Mouse (Mus musculus): Measurements from ENCODE around the gene Fhit. TPM values are rescaled to one million over a fixed set of nuclear protein-coding genes. Genes with fewer than 3 reads are reported as not detected.

Gene Fhit
- polyA plus RNA-seq, 1 experiment from 2014 or later, result 1.7 TPM

DNA sequence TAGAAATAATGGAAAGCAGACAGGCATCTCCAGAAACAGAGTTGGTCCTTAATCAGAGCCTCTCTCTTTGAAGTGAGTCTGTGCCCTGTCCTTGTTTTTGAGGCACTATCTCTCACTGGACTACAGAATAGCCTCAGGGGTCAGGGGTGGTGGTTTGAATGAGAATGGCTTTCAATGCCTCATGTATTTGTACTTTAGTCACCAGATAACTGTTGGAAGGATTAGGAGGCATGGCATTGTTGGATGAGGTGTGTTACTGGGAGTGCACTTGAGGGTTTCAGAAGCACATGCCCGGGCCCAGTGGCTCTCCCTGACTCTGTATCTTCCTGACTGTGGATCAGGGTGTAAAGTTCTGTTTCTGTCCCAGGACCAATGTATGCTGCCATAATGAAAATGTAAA is 1463.2 kb downstream of the Fhit start:
- Histone ChIP-seq H3K4me2 (ENCODE audit: low read depth, severe bottlenecking) (no peak overlapping the region), H3K9ac (ENCODE audit: low read length) (no peak overlapping the region), H3K36me3 (ENCODE audit: control insufficient read depth, insufficient read depth, low read length) (no peaks in the 10 kb centered on the region), H3K4me1 (ENCODE audit: control insufficient read depth, insufficient read depth, low read length) (no peaks in the 10 kb centered on the region), H3K9me3 (ENCODE audit: control insufficient read depth, low read length) (no peaks in the 10 kb centered on the region), H3K27me3 (ENCODE audit: control insufficient read depth, insufficient read depth, low read length) (no peaks in the 10 kb centered on the region), H3K4me3 (ENCODE audit: low read depth, low read length) (no peak overlapping the region), H3K27ac (replicated peaks; ENCODE audit: low read depth, low read length) (no peak overlapping the region)
- ATAC-seq (ENCODE audit: insufficient number of reproducible peaks, low FRiP score, low TSS enrichment, low read depth), result no peak
- no peak for DNase-seq (ENCODE audit: low spot score)
- WGBS, result 93% methylated on average over 1 of the region's 1 CpGs

DNA sequence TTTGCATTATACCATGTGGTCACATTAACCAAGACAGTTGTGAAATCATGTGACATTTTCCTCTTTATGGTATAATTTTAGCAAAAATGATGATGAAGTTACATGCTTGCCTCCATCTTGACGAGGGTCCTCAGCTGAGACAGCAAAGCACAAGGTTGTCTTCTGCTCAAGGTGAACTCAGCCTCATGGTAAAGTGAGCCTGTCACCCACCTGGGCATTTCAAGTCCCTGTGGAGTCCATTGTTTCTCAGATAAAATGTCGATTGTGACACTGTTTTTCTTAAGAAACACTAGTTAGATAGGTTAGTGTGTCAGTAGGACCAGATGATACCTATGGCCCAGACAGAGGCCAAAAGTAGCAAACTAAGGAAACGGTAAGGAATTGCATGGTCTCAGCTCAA is 1464.7 kb downstream of the Fhit start:
- Histone ChIP-seq H3K27ac (replicated peaks; ENCODE audit: low read depth, low read length) (no peak overlapping the region), H3K4me3 (ENCODE audit: low read depth, low read length) (no peak overlapping the region), H3K9ac (ENCODE audit: low read length) (no peak overlapping the region), H3K9me3 (ENCODE audit: control insufficient read depth, low read length) (no peaks in the 10 kb centered on the region), H3K27me3 (ENCODE audit: control insufficient read depth, insufficient read depth, low read length) (no peaks in the 10 kb centered on the region), H3K36me3 (ENCODE audit: control insufficient read depth, insufficient read depth, low read length) (no peaks in the 10 kb centered on the region), H3K4me1 (ENCODE audit: control insufficient read depth, insufficient read depth, low read length) (no peaks in the 10 kb centered on the region), H3K4me2 (ENCODE audit: low read depth, severe bottlenecking) (no peak overlapping the region)
- 76% methylated on average over 3 of the region's 3 CpGs for WGBS
- no peak for DNase-seq (ENCODE audit: low spot score)
- ATAC-seq (ENCODE audit: insufficient number of reproducible peaks, low FRiP score, low TSS enrichment, low read depth), result no peak

DNA sequence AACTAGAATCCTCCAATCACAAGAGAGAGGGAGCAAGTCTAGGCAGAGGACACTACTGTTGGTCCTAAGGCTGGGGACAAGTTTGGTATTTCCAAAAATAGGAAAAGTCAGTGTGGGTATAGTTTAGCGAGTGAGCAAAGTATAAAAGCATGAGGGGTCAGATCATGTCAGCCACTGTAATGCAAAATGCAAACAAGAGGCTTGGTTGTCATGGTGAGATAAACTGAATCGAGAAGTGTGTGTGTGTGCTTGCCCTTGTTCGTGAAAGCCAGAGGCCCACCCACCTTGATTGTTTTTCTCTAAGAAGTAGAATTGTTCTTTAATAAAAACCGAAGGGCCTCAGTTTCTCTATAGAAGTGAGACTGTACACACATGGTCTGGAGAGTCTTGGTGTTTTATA is 1465.8 kb downstream of the Fhit start:
- H3K9ac ChIP-seq (ENCODE audit: low read length), result no peak overlapping the region
- 83% methylated on average over 4 of the region's 4 CpGs for WGBS
- H3K36me3 ChIP-seq (ENCODE audit: control insufficient read depth, insufficient read depth, low read length), result no peaks in the 10 kb centered on the region
- no peak for DNase-seq (ENCODE audit: low spot score)
- no peak for ATAC-seq (ENCODE audit: insufficient number of reproducible peaks, low FRiP score, low TSS enrichment, low read depth)
- no peaks in the 10 kb centered on the region for H3K27me3 ChIP-seq (ENCODE audit: control insufficient read depth, insufficient read depth, low read length)
- no peaks in the 10 kb centered on the region for H3K4me1 ChIP-seq (ENCODE audit: control insufficient read depth, insufficient read depth, low read length)
- no peak overlapping the region for H3K4me3 ChIP-seq (ENCODE audit: low read depth, low read length)
- no peak overlapping the region for H3K4me2 ChIP-seq (ENCODE audit: low read depth, severe bottlenecking)
- H3K9me3 ChIP-seq (ENCODE audit: control insufficient read depth, low read length), result no peaks in the 10 kb centered on the region
- H3K27ac ChIP-seq (replicated peaks; ENCODE audit: low read depth, low read length), result no peak overlapping the region

DNA sequence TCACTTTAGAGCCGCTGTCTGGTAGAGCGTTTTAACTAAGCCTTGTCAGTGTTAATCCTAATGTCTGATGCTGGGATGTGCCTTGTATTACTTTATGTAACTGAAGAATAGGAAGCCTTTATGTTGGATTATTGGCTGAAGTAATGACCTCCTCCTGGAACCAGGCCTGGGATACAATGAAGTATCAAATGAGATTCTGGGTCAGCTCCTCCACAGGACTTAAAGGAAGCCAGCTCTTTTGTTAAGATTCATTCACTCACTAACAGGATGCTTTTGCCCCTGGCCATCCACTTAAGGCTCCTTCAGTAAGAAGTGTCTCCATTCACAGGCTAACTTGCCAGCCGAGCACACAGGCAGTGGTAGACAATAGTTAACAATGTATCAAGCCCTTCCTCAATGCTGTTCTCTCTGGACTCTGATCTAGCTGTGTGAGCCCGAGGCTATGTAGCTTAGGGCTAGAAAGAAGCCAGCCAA is 1466.6 kb downstream of the Fhit start:
- no peaks in the 10 kb centered on the region for H3K27me3 ChIP-seq (ENCODE audit: control insufficient read depth, insufficient read depth, low read length)
- ATAC-seq (ENCODE audit: insufficient number of reproducible peaks, low FRiP score, low TSS enrichment, low read depth), result no peak
- no peak overlapping the region for H3K4me2 ChIP-seq (ENCODE audit: low read depth, severe bottlenecking)
- H3K9me3 ChIP-seq (ENCODE audit: control insufficient read depth, low read length), result no peaks in the 10 kb centered on the region
- no peak overlapping the region for H3K9ac ChIP-seq (ENCODE audit: low read length)
- no peaks in the 10 kb centered on the region for H3K36me3 ChIP-seq (ENCODE audit: control insufficient read depth, insufficient read depth, low read length)
- no peak overlapping the region for H3K27ac ChIP-seq (replicated peaks; ENCODE audit: low read depth, low read length)
- no peaks in the 10 kb centered on the region for H3K4me1 ChIP-seq (ENCODE audit: control insufficient read depth, insufficient read depth, low read length)
- DNase-seq (ENCODE audit: low spot score), result no peak
- 88% methylated on average over 4 of the region's 4 CpGs for WGBS
- H3K4me3 ChIP-seq (ENCODE audit: low read depth, low read length), result no peak overlapping the region

DNA sequence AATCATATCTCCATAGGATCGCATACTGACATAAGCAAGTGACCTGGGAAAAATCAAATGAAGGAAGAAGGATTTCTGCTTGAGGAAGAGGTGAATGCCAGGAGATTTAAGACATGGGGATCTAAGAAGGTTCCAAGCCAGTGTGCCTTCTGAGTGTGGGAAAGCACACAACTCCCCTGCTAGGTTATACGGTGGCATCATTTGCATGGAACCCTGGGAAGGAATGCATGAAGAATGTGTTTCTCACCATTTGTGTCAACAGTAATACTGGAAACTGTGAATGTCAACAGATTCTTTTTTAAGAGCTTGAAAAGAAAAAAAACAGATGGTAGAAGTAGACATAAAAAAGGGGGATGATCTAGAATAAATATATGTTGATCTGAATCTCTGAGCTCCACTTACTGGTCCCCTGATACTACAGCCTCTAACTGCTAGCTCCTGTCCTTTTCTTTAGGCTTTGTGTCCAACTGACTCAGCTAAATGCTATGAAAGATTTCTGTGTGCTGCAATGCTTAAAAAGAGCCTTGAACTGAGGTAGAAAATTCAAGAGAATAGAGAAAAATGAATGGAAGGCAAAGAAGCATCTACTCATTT is 1473.1 kb downstream of the Fhit start:
- Histone ChIP-seq H3K36me3 (ENCODE audit: control insufficient read depth, insufficient read depth, low read length) (no peaks in the 10 kb centered on the region), H3K9me3 (ENCODE audit: control insufficient read depth, low read length) (no peaks in the 10 kb centered on the region), H3K27ac (replicated peaks; ENCODE audit: low read depth, low read length) (no peak overlapping the region), H3K4me3 (ENCODE audit: low read depth, low read length) (no peak overlapping the region), H3K27me3 (ENCODE audit: control insufficient read depth, insufficient read depth, low read length) (no peaks in the 10 kb centered on the region), H3K4me1 (ENCODE audit: control insufficient read depth, insufficient read depth, low read length) (no peaks in the 10 kb centered on the region), H3K4me2 (ENCODE audit: low read depth, severe bottlenecking) (no peak overlapping the region), H3K9ac (ENCODE audit: low read length) (no peak overlapping the region)
- 81% methylated on average over 2 of the region's 2 CpGs for WGBS
- DNase-seq (ENCODE audit: low spot score), result no peak
- no peak for ATAC-seq (ENCODE audit: insufficient number of reproducible peaks, low FRiP score, low TSS enrichment, low read depth)

DNA sequence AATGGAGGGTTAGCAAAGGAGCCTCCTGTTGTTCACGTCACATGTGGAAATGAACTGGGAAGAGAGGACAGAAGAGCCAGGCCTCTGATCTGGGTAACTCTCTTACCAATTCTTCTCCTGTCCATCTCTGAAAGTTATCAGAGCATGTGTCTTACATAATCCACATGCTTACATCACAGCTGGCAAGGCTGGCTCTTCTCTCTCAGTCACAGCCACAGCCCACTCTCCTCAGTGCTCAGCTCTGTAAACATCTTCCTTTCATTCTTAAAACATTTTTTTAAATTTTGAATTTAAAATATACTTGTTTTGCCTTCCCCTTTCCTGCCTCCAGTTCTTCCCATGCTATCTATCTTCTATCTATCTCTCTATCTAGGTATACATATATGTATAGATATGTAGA is 1477.5 kb downstream of the Fhit start:
- no peak for DNase-seq (ENCODE audit: low spot score)
- Histone ChIP-seq H3K9me3 (ENCODE audit: control insufficient read depth, low read length) (no peaks in the 10 kb centered on the region), H3K4me3 (ENCODE audit: low read depth, low read length) (no peak overlapping the region), H3K27ac (replicated peaks; ENCODE audit: low read depth, low read length) (no peak overlapping the region), H3K4me1 (ENCODE audit: control insufficient read depth, insufficient read depth, low read length) (no peaks in the 10 kb centered on the region), H3K4me2 (ENCODE audit: low read depth, severe bottlenecking) (no peak overlapping the region), H3K27me3 (ENCODE audit: control insufficient read depth, insufficient read depth, low read length) (no peaks in the 10 kb centered on the region), H3K9ac (ENCODE audit: low read length) (no peak overlapping the region), H3K36me3 (ENCODE audit: control insufficient read depth, insufficient read depth, low read length) (no peaks in the 10 kb centered on the region)
- WGBS, result 58% methylated on average over 1 of the region's 1 CpGs
- ATAC-seq (ENCODE audit: insufficient number of reproducible peaks, low FRiP score, low TSS enrichment, low read depth), result no peak

DNA sequence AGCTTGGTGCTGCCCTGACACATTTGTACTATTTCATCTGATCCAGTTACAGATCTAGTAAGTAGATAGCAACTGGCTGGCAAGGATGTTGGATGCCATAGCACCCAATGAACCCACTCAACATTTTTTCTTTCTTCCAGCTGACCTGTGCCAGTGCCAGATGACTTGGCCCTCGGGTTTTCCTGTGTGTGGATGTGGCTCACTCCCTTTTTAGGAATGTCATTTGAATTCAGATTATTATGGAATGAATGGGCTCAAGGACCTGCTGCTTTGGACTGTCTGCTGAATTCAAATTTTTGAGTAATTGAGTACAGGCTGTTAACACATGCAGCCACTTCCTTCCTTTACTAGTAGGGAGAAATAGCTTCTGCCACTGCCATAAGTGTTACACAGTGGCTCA is 1489.1 kb downstream of the Fhit start:
- no peaks in the 10 kb centered on the region for H3K36me3 ChIP-seq (ENCODE audit: control insufficient read depth, insufficient read depth, low read length)
- H3K4me1 ChIP-seq (ENCODE audit: control insufficient read depth, insufficient read depth, low read length), result no peaks in the 10 kb centered on the region
- H3K9me3 ChIP-seq (ENCODE audit: control insufficient read depth, low read length), result no peaks in the 10 kb centered on the region
- no peaks in the 10 kb centered on the region for H3K27me3 ChIP-seq (ENCODE audit: control insufficient read depth, insufficient read depth, low read length)
- 60% methylated on average over 1 of the region's 1 CpGs for WGBS
- no peak overlapping the region for H3K4me2 ChIP-seq (ENCODE audit: low read depth, severe bottlenecking)
- H3K27ac ChIP-seq (replicated peaks; ENCODE audit: low read depth, low read length), result no peak overlapping the region
- no peak overlapping the region for H3K4me3 ChIP-seq (ENCODE audit: low read depth, low read length)
- no peak for ATAC-seq (ENCODE audit: insufficient number of reproducible peaks, low FRiP score, low TSS enrichment, low read depth)
- no peak overlapping the region for H3K9ac ChIP-seq (ENCODE audit: low read length)
- DNase-seq (ENCODE audit: low spot score), result no peak

DNA sequence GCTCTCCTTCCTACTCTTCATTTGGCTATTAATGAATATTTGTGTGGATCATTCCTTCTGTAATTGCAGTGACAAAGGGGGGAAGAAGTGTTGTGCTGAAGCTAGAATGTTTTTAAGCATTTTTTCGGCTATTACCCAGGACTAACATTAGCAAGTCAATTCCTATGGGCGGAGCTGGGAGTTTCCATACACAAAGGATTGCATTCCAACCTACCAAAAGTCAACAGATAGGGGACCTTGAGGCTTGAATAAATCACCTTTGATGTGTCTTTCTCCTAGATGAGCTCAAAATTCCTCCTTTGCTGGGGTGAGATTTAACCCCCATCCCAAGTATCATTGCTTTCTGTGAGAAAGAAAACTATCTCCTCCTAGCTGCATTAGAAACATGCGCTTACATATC is 1490.1 kb downstream of the Fhit start:
- no peaks in the 10 kb centered on the region for H3K36me3 ChIP-seq (ENCODE audit: control insufficient read depth, insufficient read depth, low read length)
- no peaks in the 10 kb centered on the region for H3K27me3 ChIP-seq (ENCODE audit: control insufficient read depth, insufficient read depth, low read length)
- no peak for DNase-seq (ENCODE audit: low spot score)
- WGBS, result 67% methylated on average over 3 of the region's 3 CpGs
- no peak overlapping the region for H3K4me2 ChIP-seq (ENCODE audit: low read depth, severe bottlenecking)
- H3K27ac ChIP-seq (replicated peaks; ENCODE audit: low read depth, low read length), result no peak overlapping the region
- ATAC-seq (ENCODE audit: insufficient number of reproducible peaks, low FRiP score, low TSS enrichment, low read depth), result no peak
- no peak overlapping the region for H3K4me3 ChIP-seq (ENCODE audit: low read depth, low read length)
- no peaks in the 10 kb centered on the region for H3K9me3 ChIP-seq (ENCODE audit: control insufficient read depth, low read length)
- H3K9ac ChIP-seq (ENCODE audit: low read length), result no peak overlapping the region
- no peaks in the 10 kb centered on the region for H3K4me1 ChIP-seq (ENCODE audit: control insufficient read depth, insufficient read depth, low read length)

DNA sequence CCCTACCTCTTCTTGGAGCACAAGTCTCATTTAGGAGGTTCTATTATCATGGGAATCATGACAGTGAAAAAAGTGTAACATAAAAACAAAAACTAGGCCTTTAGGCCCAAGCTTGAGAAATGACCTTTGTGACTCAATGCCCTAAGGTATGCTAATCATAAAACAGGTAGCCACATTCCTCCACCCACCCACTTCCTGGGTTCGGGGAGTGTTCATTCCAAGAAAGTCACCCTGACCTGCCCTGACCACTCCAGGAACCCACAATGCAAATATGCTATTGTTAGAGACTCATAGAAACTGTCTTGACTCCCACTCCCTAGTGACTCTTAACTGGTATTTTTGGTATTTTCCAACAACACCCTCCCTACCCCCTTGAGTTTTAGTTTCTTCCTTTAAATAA is 1492.1 kb downstream of the Fhit start:
- 81% methylated on average over 1 of the region's 1 CpGs for WGBS
- DNase-seq (ENCODE audit: low spot score), result no peak
- no peaks in the 10 kb centered on the region for H3K9me3 ChIP-seq (ENCODE audit: control insufficient read depth, low read length)

More for the DNA sequence above, 1492.1 kb downstream of the Fhit start:
- H3K4me3 ChIP-seq (ENCODE audit: low read depth, low read length), result no peak overlapping the region
- H3K4me2 ChIP-seq (ENCODE audit: low read depth, severe bottlenecking), result no peak overlapping the region
- H3K27ac ChIP-seq (replicated peaks; ENCODE audit: low read depth, low read length), result no peak overlapping the region
- ATAC-seq (ENCODE audit: insufficient number of reproducible peaks, low FRiP score, low TSS enrichment, low read depth), result no peak
- no peaks in the 10 kb centered on the region for H3K36me3 ChIP-seq (ENCODE audit: control insufficient read depth, insufficient read depth, low read length)
- no peaks in the 10 kb centered on the region for H3K4me1 ChIP-seq (ENCODE audit: control insufficient read depth, insufficient read depth, low read length)
- no peaks in the 10 kb centered on the region for H3K27me3 ChIP-seq (ENCODE audit: control insufficient read depth, insufficient read depth, low read length)
- H3K9ac ChIP-seq (ENCODE audit: low read length), result no peak overlapping the region

Measured in limb, embryonic 11.5 days (tissue).